Mouse (Mus musculus) megakaryocyte, embryonic 14.5 days (primary cell): ENCODE data around the gene Cyth3. TPM values are rescaled to one million over a fixed set of nuclear protein-coding genes. Genes with fewer than 3 reads are reported as not detected.

Source experiments
- H3K27me3 ChIP-seq: replicated peaks from 2 replicates; pipeline ENCODE3; 2012; ENCODE audit warnings: inconsistent platforms
- H3K36me3 ChIP-seq: replicated peaks from 2 replicates; pipeline ENCODE3; 2012; ENCODE audit warnings: low read length, inconsistent platforms, mixed read lengths
- H3K4me1 ChIP-seq: 2 replicates; pipeline ENCODE4 v1.6.1; 2012; ENCODE audit warnings: inconsistent platforms
- H3K4me3 ChIP-seq: replicated peaks from 2 replicates; pipeline ENCODE3; 2012; ENCODE audit warnings: moderate library complexity, mild to moderate bottlenecking, inconsistent platforms
- H3K9me3 ChIP-seq: 2 replicates; pipeline ENCODE4 v1.6.1; 2012; ENCODE audit warnings: inconsistent platforms
- FLI1 ChIP-seq: IDR thresholded peaks from 2 replicates; pipeline ENCODE4 v1.6.1; 2012; ENCODE audit warnings: low read length, inconsistent platforms, mixed read lengths
- GATA1 ChIP-seq: IDR thresholded peaks from 3 replicates; pipeline ENCODE4 v1.6.1; 2012; ENCODE audit warnings: mixed read lengths, low read length, inconsistent platforms, borderline replicate concordance
- polyA plus RNA-seq: library from polyadenylated mRNA; stranded (reverse); fragments of >175 nt; gene quantifications from 2 replicates; pipeline ENCODE4 v1.2.3, GENCODE M21; 2012; ENCODE audit warnings: low replicate concordance; ENCODE audit not compliant: insufficient read depth

Gene Cyth3
- polyA plus RNA-seq = 4.7 and 5.8 TPM in 2 replicates

GRCm38 (mm10) chr5:143621893-143622622, at the start of gene Cyth3:
Gene Cyth3, plus strand, starts transcription at chr5:143622447.
- Histone ChIP-seq H3K36me3 (no peaks in the 10 kb centered on the region), H3K27me3 (peaks cover 2% of the 10 kb centered on the region), H3K4me1 (peaks cover 47% of the 10 kb centered on the region), H3K9me3 (no peaks in the 10 kb centered on the region), H3K4me3 (peak within 1 kb of the TSS; percentile 97)
- no peak for TF ChIP-seq GATA1
- TF ChIP-seq FLI1 = no peak

GRCm38 (mm10) chr5:143573067-143573466, 49.2 kb upstream of the Cyth3 start:
- H3K4me1 ChIP-seq = peaks cover 21% of the 10 kb centered on the region
- no peaks in the 10 kb centered on the region for H3K36me3 ChIP-seq
- H3K4me3 ChIP-seq = no peak overlapping the region
- TF ChIP-seq FLI1 (no peak), GATA1 (no peak)
- peaks cover 4% of the 10 kb centered on the region; the same call in 1 of the 2 replicates for H3K9me3 ChIP-seq
- H3K27me3 ChIP-seq = peaks cover 11% of the 10 kb centered on the region

- TF ChIP-seq FLI1 = no peak
- Histone ChIP-seq H3K9me3 (peaks cover 6% of the 10 kb centered on the region; the same call in 1 of the 2 replicates), H3K27me3 (peaks cover 17% of the 10 kb centered on the region), H3K4me3 (no peak overlapping the region), H3K36me3 (no peaks in the 10 kb centered on the region), H3K4me1 (peaks cover 30% of the 10 kb centered on the region)
Measured at GRCm38 (mm10) chr5:143574261-143575178, 47.7 kb upstream of the Cyth3 start.

GRCm38 (mm10) chr5:143579537-143580203, 42.6 kb upstream of the Cyth3 start:
- Histone ChIP-seq H3K4me3 (peak overlapping the region; percentile 67), H3K36me3 (no peaks in the 10 kb centered on the region), H3K27me3 (peaks cover 28% of the 10 kb centered on the region), H3K4me1 (peaks cover 42% of the 10 kb centered on the region), H3K9me3 (peaks cover 8% of the 10 kb centered on the region)
- no peak for TF ChIP-seq FLI1
- no peak for TF ChIP-seq GATA1

- Histone ChIP-seq H3K4me1 (peaks cover 42% of the 10 kb centered on the region), H3K27me3 (peaks cover 29% of the 10 kb centered on the region), H3K36me3 (no peaks in the 10 kb centered on the region), H3K9me3 (peaks cover 8% of the 10 kb centered on the region), H3K4me3 (no peak overlapping the region)
- no peak for TF ChIP-seq FLI1
- no peak for TF ChIP-seq GATA1
Measured at GRCm38 (mm10) chr5:143580982-143581381, 41.3 kb upstream of the Cyth3 start.

GRCm38 (mm10) chr5:143581874-143582273, 40.4 kb upstream of the Cyth3 start:
- TF ChIP-seq FLI1 (no peak), GATA1 (no peak)
- Histone ChIP-seq H3K27me3 (peaks cover 24% of the 10 kb centered on the region), H3K4me1 (peaks cover 42% of the 10 kb centered on the region), H3K9me3 (peaks cover 8% of the 10 kb centered on the region), H3K36me3 (no peaks in the 10 kb centered on the region), H3K4me3 (no peak overlapping the region)

GRCm38 (mm10) chr5:143583081-143583480, 39.2 kb upstream of the Cyth3 start:
- Histone ChIP-seq H3K36me3 (no peaks in the 10 kb centered on the region), H3K9me3 (peaks cover 8% of the 10 kb centered on the region), H3K4me1 (peaks cover 37% of the 10 kb centered on the region), H3K27me3 (peaks cover 22% of the 10 kb centered on the region), H3K4me3 (no peak overlapping the region)
- TF ChIP-seq FLI1 (no peak), GATA1 (no peak)

- peaks cover 23% of the 10 kb centered on the region for H3K4me1 ChIP-seq
- H3K9me3 ChIP-seq = peaks cover 5% of the 10 kb centered on the region
- no peak for TF ChIP-seq GATA1
- no peak for TF ChIP-seq FLI1
- H3K36me3 ChIP-seq = no peaks in the 10 kb centered on the region
- H3K27me3 ChIP-seq = peaks cover 21% of the 10 kb centered on the region
- H3K4me3 ChIP-seq = no peak overlapping the region
Measured at GRCm38 (mm10) chr5:143584982-143585381, 37.3 kb upstream of the Cyth3 start.

GRCm38 (mm10) chr5:143586386-143586785, 35.9 kb upstream of the Cyth3 start:
- Histone ChIP-seq H3K27me3 (peaks cover 18% of the 10 kb centered on the region), H3K4me1 (peaks cover 9% of the 10 kb centered on the region), H3K36me3 (no peaks in the 10 kb centered on the region), H3K4me3 (no peak overlapping the region), H3K9me3 (peaks cover 5% of the 10 kb centered on the region)
- TF ChIP-seq FLI1 = no peak
- no peak for TF ChIP-seq GATA1

GRCm38 (mm10) chr5:143589108-143589507, 33.1 kb upstream of the Cyth3 start:
- H3K36me3 ChIP-seq = no peaks in the 10 kb centered on the region
- TF ChIP-seq FLI1 (no peak), GATA1 (no peak)
- H3K27me3 ChIP-seq = peaks cover 17% of the 10 kb centered on the region
- no peak overlapping the region for H3K4me3 ChIP-seq
- peaks cover 13% of the 10 kb centered on the region for H3K4me1 ChIP-seq
- H3K9me3 ChIP-seq = no peaks in the 10 kb centered on the region
